Mouse (Mus musculus): ENCODE data around the gene Kif3b. TPM values are rescaled to one million over a fixed set of nuclear protein-coding genes. Genes with fewer than 3 reads are reported as not detected.

Gene Kif3b
- total RNA-seq, 1 experiment = 8.6 TPM

GRCm38 (mm10) chr2:153301123-153301522 is 9.9 kb downstream of the Kif3b start:
- no peak overlapping the region for H3K4me3 ChIP-seq (ENCODE audit: insufficient read depth in 1 of 2, low read depth in 1 of 2, low read length in 2 of 2, poor library complexity in 1 of 2, severe bottlenecking in 1 of 2)
- TF ChIP-seq ZNF384 (IDR thresholded peaks at IDR 0.05; ENCODE audit: low read depth, low read length) (no peak), CHD2 (IDR thresholded peaks at IDR 0.05; ENCODE audit: low read depth, low read length) (no peak), ZC3H11A (IDR thresholded peaks at IDR 0.05; ENCODE audit: borderline replicate concordance, low read depth, low read length) (no peak), HCFC1 (IDR thresholded peaks at IDR 0.05; ENCODE audit: borderline replicate concordance, insufficient read depth, low read length) (no peak), MAFK (IDR thresholded peaks at IDR 0.05; ENCODE audit: insufficient read depth, low read depth, low read length) (no peak)
- no peak for DNase-seq (ENCODE audit: low read depth, low spot score)
- H3K9me3 ChIP-seq (ENCODE audit: control insufficient read depth, insufficient read depth, low read depth, low read length) = no peaks in the 10 kb centered on the region
- no peak overlapping the region for H3K9ac ChIP-seq (ENCODE audit: insufficient read depth, low read depth, low read length, poor library complexity, severe bottlenecking)
- in situ Hi-C loops (cut with MboI; ENCODE audit: low sequenced_read_pairs in 2 of 2, unreplicated experiment in 2 of 2) = no loop called here
- no peaks in the 10 kb centered on the region for H3K36me3 ChIP-seq (ENCODE audit: control insufficient read depth, insufficient read depth, low read length, poor library complexity, severe bottlenecking)
- no peak overlapping the region for H3K27ac ChIP-seq (ENCODE audit: insufficient read depth, low read depth, low read length, poor library complexity, severe bottlenecking)
- peaks cover 0 to 2% of the 10 kb centered on the region in 2 experiments; a peak in 1 of 4 replicates for H3K4me1 ChIP-seq (ENCODE audit: control insufficient read depth in 2 of 2, insufficient read depth in 2 of 2, low read length in 2 of 2, poor library complexity in 1 of 2)

GRCm38 (mm10) chr2:153305240-153305639 is 14.0 kb downstream of the Kif3b start:
- Histone ChIP-seq H3K4me3 (ENCODE audit: insufficient read depth in 1 of 2, low read depth in 1 of 2, low read length in 2 of 2, poor library complexity in 1 of 2, severe bottlenecking in 1 of 2) (no peak overlapping the region), H3K36me3 (ENCODE audit: control insufficient read depth, insufficient read depth, low read length, poor library complexity, severe bottlenecking) (no peaks in the 10 kb centered on the region), H3K9ac (ENCODE audit: insufficient read depth, low read depth, low read length, poor library complexity, severe bottlenecking) (no peak overlapping the region), H3K4me1 (ENCODE audit: control insufficient read depth in 2 of 2, insufficient read depth in 2 of 2, low read length in 2 of 2, poor library complexity in 1 of 2) (peaks cover 0 to 3% of the 10 kb centered on the region in 2 experiments; a peak in 1 of 4 replicates), H3K9me3 (ENCODE audit: control insufficient read depth, insufficient read depth, low read depth, low read length) (no peaks in the 10 kb centered on the region), H3K27ac (ENCODE audit: insufficient read depth, low read depth, low read length, poor library complexity, severe bottlenecking) (no peak overlapping the region)
- TF ChIP-seq CHD2 (IDR thresholded peaks at IDR 0.05; ENCODE audit: low read depth, low read length) (no peak), ZC3H11A (IDR thresholded peaks at IDR 0.05; ENCODE audit: borderline replicate concordance, low read depth, low read length) (no peak), ZNF384 (IDR thresholded peaks at IDR 0.05; ENCODE audit: low read depth, low read length) (no peak), HCFC1 (IDR thresholded peaks at IDR 0.05; ENCODE audit: borderline replicate concordance, insufficient read depth, low read length) (no peak), MAFK (IDR thresholded peaks at IDR 0.05; ENCODE audit: insufficient read depth, low read depth, low read length) (no peak)
- in situ Hi-C loops (cut with MboI; ENCODE audit: low sequenced_read_pairs in 2 of 2, unreplicated experiment in 2 of 2) = no loop called here
- no peak for DNase-seq (ENCODE audit: low read depth, low spot score)

- Histone ChIP-seq H3K4me3 (ENCODE audit: insufficient read depth in 1 of 2, low read depth in 1 of 2, low read length in 2 of 2, poor library complexity in 1 of 2, severe bottlenecking in 1 of 2) (no peak overlapping the region), H3K9ac (ENCODE audit: insufficient read depth, low read depth, low read length, poor library complexity, severe bottlenecking) (no peak overlapping the region), H3K27ac (ENCODE audit: insufficient read depth, low read depth, low read length, poor library complexity, severe bottlenecking) (no peak overlapping the region), H3K9me3 (ENCODE audit: control insufficient read depth, insufficient read depth, low read depth, low read length) (no peaks in the 10 kb centered on the region), H3K36me3 (ENCODE audit: control insufficient read depth, insufficient read depth, low read length, poor library complexity, severe bottlenecking) (peaks cover 3% of the 10 kb centered on the region; the same call in 1 of the 2 replicates), H3K4me1 (ENCODE audit: control insufficient read depth in 2 of 2, insufficient read depth in 2 of 2, low read length in 2 of 2, poor library complexity in 1 of 2) (peaks cover 0 to 6% of the 10 kb centered on the region in 2 experiments; a peak in 1 of 4 replicates)
- no peak for DNase-seq (ENCODE audit: low read depth, low spot score)
- in situ Hi-C loops (cut with MboI; ENCODE audit: low sequenced_read_pairs in 2 of 2, unreplicated experiment in 2 of 2) = no loop called here
- TF ChIP-seq ZC3H11A (IDR thresholded peaks at IDR 0.05; ENCODE audit: borderline replicate concordance, low read depth, low read length) = no peak
- TF ChIP-seq MAFK (IDR thresholded peaks at IDR 0.05; ENCODE audit: insufficient read depth, low read depth, low read length) = no peak
- TF ChIP-seq HCFC1 (IDR thresholded peaks at IDR 0.05; ENCODE audit: borderline replicate concordance, insufficient read depth, low read length) = no peak
- no peak for TF ChIP-seq ZNF384 (IDR thresholded peaks at IDR 0.05; ENCODE audit: low read depth, low read length)
Measured at GRCm38 (mm10) chr2:153308586-153308985, 17.4 kb downstream of the Kif3b start.

GRCm38 (mm10) chr2:153309106-153309505 is 17.9 kb downstream of the Kif3b start:
- TF ChIP-seq ZNF384 (IDR thresholded peaks at IDR 0.05; ENCODE audit: low read depth, low read length) (no peak), CHD2 (IDR thresholded peaks at IDR 0.05; ENCODE audit: low read depth, low read length) (no peak), MAFK (IDR thresholded peaks at IDR 0.05; ENCODE audit: insufficient read depth, low read depth, low read length) (no peak), ZC3H11A (IDR thresholded peaks at IDR 0.05; ENCODE audit: borderline replicate concordance, low read depth, low read length) (no peak), HCFC1 (IDR thresholded peaks at IDR 0.05; ENCODE audit: borderline replicate concordance, insufficient read depth, low read length) (no peak)
- peaks cover 3% of the 10 kb centered on the region; the same call in 1 of the 2 replicates for H3K36me3 ChIP-seq (ENCODE audit: control insufficient read depth, insufficient read depth, low read length, poor library complexity, severe bottlenecking)
- H3K4me1 ChIP-seq (ENCODE audit: control insufficient read depth in 2 of 2, insufficient read depth in 2 of 2, low read length in 2 of 2, poor library complexity in 1 of 2) = peaks cover 0 to 6% of the 10 kb centered on the region in 2 experiments; a peak in 1 of 4 replicates
- H3K4me3 ChIP-seq (ENCODE audit: insufficient read depth in 1 of 2, low read depth in 1 of 2, low read length in 2 of 2, poor library complexity in 1 of 2, severe bottlenecking in 1 of 2) = no peak overlapping the region
- no peak overlapping the region for H3K9ac ChIP-seq (ENCODE audit: insufficient read depth, low read depth, low read length, poor library complexity, severe bottlenecking)
- in situ Hi-C loops (cut with MboI; ENCODE audit: low sequenced_read_pairs in 2 of 2, unreplicated experiment in 2 of 2) = no loop called here
- no peaks in the 10 kb centered on the region for H3K9me3 ChIP-seq (ENCODE audit: control insufficient read depth, insufficient read depth, low read depth, low read length)
- no peak overlapping the region for H3K27ac ChIP-seq (ENCODE audit: insufficient read depth, low read depth, low read length, poor library complexity, severe bottlenecking)
- no peak for DNase-seq (ENCODE audit: low read depth, low spot score)

Measured in ES-E14 (cell line).